Mouse (Mus musculus) lung, postnatal 0 days (tissue): ENCODE data around the gene Nrg4.

Experiments
- CTCF ChIP-seq: IDR thresholded peaks from 2 replicates; pipeline ENCODE4 v1.5.1; 2016; ENCODE audit warnings: antibody characterized with exemption, mild to moderate bottlenecking
- EP300 ChIP-seq: IDR thresholded peaks from 2 replicates; pipeline ENCODE4 v1.6.1; 2016; ENCODE audit warnings: antibody characterized with exemption, mild to moderate bottlenecking, control low read depth

DNA sequence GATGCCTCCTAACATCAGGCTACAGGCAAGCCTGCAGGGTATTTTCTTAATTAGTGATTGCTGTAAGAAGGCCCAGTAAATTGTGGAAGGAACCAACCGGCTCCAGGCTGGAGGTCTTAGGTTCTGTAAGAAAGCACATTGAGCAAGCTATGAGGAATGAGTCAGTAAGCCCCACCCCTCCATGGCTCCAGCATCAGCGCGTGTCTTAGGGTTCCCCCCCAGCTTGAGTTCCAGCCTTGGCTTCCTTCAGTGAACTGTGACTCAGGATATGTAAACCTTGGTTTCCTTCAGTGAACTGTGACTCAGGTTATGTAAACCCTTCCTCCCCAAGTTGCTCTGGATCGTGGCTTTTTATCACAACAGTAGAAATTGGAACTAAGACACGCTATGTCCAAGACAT is 35.3 kb upstream of the Nrg4 start:
- TF ChIP-seq EP300 (no peak), CTCF (no peak)
